Mouse (Mus musculus) neutrophil, adult 5-6 weeks (primary cell): ENCODE measurements around the gene Tmem120a. TPM values are rescaled to one million over a fixed set of nuclear protein-coding genes. Genes with fewer than 3 reads are reported as not detected.

Experiments
- ATAC-seq: fragments of 151-379, 151-347 bp; 2 replicates; pipeline ENCODE4 v1.8.0; 2017; ENCODE audit warnings: mild to moderate bottlenecking, moderate TSS enrichment; ENCODE audit not compliant: insufficient number of reproducible peaks, poor library complexity, low FRiP score, severe bottlenecking; ENCODE audit errors: extremely low read depth
- total RNA-seq: library from RNA; stranded (forward); fragments of 200-1000 nt; gene quantifications from 2 replicates; pipeline ENCODE4 v1.2.3, GENCODE M21; 2017

Tmem120a gene
- total RNA-seq, result 28.9 and 30.5 TPM in 2 replicates

DNA sequence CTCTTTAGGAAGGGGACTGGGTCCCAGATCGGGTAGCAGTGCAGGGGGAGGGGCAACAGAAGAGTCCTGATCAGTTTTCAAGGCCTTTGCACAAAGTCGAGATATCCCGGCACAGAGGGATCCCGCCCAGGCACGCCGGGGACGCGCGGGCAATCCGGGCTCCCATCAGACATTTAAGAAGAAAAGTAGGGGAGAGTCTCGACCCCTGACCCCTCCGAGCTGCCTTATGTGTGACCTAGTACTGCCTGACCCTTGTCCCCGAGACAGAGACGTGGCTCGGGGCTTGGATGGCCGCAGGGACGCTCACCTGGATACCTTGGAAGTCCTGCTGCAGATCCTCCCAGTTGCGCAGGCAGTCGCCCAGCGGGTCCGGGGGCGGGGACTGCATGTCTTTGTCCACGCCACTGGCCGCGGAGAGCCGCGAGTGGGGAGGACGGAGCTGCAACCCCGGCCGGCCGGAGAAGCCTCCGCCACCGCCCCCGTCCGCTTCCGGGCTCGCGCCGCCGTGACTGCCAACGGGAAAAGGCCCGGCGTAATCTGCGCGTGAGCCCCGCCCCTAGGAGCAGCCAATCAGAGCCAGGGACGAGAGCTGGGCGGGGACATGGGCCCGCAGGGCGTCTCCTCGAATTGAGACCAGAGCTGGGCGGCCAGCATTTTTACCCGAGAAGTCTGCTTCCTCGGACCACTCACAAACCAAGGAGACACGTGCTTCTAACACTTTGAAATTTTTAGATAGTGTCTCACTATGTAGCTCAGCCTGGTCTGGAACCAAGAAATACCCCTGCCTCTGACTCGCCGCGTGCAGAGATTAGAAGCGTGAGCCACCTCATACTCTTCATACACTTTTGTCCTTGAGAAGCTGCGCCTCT is at the start of gene Tmem120a:
Gene Tmem120a, minus strand, starts transcription at position 708 of the 869 bp plus-strand sequence.
- peak; percentile 91 for ATAC-seq

DNA sequence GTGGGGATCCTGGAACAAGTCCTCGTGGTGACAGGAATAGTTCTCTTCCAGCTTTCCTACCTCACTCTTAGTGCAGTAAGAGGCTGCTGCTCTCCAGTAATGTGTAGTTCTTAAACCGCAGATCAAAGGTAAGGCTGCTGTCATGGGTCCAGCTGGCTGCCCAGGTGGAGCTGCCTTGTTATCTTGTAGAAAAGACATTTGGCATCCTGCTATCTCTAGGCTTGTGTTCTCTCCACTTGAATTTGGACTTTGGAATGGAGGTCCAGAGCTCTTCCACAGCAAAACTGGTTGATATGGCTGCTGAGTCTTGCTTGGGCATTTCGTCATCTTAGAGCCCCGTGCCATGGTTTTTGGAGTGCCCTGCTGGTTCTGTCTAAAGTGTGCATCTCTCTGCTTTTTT is 38.7 kb upstream of the Tmem120a start:
- ATAC-seq, result no peak

DNA sequence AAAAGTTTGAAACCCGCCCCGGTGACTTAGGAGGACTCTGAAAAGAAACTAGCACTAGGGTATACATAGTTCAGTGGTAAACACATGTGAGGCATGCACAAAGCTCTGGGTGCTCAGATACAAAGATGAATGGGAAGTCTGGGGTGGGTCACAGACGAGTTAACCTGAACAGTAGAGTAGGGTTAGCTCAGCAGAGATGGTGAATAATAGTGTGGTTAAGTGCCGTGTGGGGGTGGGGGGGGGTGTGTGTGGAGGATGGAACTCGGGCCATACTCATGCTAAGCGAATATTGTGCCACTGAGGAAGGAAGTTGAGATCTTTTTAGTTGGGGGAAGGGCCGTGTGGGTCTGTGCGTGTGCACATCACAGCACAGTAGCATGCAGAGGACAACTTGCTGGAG is 36.1 kb upstream of the Tmem120a start:
- no peak for ATAC-seq

DNA sequence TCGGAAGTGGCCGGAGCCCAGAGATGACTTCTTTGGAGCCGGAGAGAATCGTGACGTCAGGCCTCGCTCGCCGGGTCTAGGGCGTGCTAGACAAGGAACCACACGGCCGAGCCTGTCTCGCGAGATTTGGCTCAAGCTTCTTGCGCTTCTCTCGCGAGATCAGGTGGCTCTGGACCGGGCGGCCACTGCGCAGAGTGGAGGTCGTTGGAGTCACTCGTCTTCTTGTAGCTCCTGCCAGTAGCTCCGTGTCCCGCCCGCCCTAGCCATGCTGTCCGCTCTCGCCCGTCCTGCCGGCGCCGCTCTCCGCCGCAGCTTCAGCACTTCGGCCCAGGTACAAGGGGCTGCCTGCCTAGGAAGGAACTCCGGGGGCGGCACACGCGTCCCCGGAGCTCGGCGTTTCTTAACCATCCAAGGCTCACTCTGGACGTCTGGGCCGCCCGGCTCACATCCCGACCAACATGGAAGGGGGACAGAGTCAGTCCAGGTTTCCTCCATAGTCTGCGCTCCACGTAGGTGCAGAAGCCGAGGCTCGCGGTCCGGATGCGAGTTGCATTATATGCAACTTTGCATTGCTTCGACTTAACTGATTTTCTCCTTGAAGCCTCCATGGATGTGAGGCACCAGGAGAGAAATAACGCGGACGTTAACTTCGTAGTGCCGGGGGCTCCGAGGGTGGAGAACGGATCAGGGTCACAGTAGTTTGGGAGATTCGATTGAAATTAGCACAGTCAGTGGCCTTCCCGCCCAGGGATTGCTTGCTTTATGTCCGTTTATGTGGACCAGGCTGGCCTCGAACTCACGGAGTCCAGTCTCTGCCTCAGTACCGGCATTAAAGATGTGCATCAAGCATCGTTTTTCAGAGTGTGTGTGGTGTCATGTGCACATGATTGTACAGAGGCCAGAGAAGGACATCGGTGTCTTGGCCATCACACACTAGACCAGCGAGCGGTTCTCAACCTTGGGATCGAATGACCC is 34.5 kb upstream of the Tmem120a start, which contains the start of gene Mdh2:
Gene Mdh2, plus strand, starts transcription at position 10 of the 975 bp plus-strand sequence.
- ATAC-seq, result peak; percentile 91

DNA sequence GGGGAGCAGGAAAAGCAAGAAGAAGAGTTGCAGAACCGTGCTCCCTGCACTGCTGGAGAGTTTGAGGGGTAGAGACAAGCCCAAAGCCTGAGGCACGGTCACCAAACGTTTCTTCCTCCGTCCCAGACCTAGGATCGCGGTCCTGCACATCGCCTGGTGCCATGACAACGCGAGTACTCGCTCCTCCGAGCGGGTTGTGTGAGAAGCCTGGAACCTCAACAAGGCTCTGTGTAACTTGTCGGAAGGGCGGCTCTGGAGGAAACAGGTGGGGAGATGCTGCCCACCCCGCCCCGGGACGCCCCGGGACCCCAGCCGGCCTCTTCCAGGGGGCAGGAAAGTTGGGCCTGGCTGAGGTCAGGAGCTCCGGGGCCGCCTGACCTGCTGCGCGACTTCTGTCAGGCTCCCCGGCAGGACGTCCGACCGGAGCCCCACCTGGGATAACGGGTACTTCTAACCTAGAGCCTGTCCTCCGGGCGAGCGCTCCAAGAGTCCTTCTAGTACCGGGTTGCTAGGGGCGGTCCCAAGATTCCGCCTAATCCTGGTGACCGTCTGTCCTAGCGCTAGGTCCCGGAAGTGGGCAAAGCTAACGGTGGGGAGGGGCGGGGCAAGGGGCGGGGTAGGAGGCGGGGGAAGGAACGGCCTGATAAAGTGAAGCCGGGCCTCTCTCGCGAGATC is 33.7 kb upstream of the Tmem120a start, which contains the start of gene Styxl1:
Gene Styxl1, minus strand, starts transcription at position 590 of the 675 bp plus-strand sequence.
- no peak for ATAC-seq

DNA sequence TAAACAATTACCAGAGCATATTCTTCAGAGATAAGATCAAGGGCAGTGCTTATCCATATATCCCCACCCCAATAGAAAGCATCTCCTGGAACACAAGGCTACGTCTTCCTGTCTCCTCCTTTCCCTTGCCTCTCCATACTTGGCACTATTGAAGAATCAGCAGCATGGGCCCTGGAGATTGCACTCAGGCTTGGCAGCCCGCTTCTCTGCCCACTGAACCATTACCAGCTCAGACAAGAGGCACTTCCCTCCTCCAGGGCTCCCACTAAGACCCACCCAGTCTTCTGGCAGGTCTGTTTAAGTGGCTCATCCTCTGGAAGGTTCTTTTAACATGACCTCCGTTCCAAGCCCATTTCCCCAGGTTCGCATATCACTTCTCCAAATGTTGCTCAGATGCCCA is 32.3 kb upstream of the Tmem120a start:
- ATAC-seq, result no peak

DNA sequence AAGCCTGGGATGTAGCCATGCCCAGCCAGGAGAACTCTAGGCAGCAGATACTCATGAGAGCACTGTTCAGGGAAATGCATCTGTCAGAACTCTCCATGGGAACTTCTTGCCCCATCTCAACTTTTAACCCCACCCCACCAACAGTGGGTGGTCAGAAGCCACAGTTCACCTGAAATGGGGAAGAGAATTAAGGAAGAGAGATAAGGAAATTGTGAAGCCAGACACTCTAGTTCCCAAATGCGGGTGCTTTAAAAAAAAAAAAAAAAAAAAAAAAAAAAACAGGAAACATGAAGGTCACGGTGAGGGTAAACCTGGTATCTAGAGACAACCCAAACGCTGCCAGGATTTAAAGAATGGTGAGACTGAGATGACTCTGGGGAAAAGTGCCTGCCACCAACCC is 28.3 kb upstream of the Tmem120a start:
- no peak for ATAC-seq

DNA sequence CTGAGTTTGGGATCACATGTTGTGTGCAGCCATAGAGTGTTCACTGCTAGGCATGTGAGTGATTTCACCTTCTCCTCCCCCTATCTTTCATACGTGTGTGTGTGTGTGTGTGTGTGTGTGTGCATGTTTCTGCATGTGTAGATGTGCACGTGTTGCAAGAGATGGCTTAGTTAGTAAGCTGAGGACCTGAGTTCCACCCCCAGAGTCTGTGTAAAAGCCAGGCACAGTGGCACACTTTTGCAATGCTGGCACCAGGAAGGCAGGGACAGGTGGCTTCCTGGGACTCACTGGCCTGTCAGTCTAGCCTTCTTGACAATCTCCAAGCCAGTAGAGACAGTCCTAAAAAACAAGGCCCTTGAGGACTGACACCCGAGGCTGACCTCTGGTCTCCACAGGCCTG is 20.7 kb upstream of the Tmem120a start:
- ATAC-seq, result no peak

DNA sequence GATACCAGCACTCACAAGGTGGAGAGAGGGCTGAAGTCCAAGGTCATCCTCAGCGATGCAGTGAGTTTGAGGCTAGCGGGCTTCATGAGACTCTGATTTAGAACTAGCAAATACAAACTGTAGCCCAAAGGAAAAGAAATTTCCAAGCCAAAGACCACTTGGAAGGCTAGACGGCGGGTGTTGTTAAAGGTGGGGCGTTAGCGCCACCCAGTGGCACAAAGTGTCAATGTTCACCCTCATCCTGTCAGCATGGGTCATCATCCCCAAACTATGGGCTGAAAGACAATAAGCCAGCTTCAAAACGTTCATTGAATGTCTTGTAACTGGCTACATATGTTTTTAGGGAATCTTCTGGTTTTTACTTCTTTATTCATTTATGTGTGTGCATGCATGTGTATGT is 19.3 kb upstream of the Tmem120a start:
- peak; percentile 71 for ATAC-seq

DNA sequence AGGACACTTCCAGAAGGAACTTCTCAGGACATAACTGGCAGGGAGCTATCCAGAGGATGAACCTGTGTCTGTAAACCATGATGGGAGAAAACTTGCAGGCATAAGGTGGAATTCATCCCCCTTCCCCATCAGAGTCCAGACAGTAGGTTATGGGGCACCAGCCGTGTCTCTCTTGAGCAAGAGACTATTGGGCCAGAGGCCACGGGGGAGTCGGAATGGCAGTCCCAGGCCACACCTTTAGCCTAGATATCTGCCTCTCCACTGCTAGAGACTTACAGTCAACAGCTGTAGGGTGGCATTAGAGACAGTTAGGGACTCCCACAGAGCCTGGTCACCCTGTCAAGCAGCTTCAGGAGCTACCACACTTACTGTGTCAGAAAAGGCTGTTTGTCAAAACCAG is 17.6 kb upstream of the Tmem120a start:
- no peak for ATAC-seq

DNA sequence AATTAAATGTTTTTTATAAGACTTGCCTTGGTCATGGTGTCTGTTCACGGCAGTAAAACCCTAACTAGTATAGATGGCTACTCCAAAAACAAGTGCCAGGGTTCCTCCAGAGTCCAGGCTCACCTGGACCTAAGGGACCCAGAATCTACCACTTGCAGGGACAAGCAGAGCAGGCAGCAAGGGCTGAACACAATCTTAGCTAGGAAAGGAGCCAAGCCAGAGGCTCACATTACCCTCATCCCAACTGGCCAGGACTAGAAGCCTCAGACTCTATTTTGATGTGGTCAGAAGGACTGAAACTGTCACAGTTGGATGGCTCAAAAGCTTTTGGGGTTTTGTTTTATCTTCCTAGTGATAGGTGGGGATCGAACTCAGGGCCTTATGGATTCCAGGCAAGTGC is 7.3 kb upstream of the Tmem120a start:
- no peak for ATAC-seq

DNA sequence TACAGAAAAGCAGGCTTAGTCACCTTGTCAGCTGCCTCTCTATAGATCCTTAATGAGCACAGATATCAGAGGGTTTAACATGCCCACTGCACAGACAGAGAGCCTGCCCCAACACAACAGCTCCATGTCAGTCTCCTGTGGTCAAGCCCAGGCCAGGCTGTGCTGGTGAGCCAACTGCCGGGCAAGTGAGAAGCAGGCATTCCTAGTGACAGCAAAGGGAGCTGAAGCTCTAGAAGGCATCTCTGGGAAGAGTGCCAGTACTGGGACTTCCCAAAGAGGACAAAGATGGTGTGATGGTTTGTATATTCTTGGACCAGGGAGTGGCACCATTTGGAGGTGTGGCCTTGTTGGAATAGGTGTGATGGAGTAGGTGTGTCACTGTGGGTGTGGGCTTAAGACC is 6.8 kb upstream of the Tmem120a start:
- no peak for ATAC-seq

DNA sequence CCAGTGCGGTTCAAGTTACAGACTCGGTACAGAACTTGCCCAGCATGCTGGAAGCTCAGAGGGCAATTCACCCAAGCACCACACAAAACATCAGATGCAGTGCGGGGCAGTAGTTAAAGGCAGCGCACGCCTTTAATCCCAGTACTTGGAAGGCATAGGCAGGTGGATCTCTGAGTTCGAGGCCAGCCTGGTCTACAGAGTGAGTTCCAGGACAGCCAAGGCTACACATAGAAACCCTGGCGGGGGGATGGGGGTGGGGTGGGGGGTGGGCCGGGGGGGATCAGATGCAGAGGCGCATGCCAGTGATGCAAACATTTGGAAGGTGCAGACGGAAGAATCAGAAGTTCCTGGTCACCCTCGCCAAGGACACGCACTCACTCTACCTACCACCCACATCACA is 494 bp upstream of the Tmem120a start:
- no peak for ATAC-seq

DNA sequence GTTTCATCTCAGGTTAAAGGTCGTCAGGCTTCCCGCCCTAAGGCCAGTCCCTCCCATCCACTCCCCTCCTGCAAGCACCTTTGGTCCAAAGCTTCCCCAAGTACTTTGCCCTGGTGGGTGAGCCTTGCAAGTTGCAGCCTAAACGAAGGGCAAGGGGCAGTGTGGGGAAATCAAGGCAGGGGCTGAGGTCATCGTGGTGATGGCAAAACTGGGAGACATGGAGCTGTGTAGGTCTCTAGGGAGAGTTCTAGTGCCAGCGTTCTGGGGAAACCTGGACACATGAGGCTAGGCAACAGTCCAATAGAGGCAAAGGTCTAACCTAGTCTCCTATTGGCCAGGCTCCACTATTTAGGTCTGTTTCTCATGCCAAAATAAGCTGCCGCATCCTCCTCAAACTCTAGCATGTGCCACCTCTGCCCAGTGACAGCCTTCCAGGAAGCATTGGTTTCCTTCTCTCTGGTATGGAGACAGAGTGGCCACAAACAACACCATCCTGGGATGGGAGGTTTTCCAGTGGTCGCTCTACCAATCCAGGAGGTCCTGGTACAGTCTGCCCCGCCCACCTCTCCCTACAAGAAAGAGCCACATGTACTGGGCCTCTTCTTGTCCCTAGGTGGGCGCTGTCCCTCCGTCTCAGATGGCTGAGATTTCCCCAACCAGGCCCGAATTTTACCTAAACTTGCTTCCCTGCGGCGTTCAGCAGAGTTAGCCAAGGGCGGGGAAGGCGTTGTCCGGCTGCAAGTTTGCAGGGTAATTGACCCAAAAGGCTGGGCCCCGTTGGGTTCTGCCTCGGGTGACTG is 1.1 kb downstream of the Tmem120a start:
- ATAC-seq, result no peak

DNA sequence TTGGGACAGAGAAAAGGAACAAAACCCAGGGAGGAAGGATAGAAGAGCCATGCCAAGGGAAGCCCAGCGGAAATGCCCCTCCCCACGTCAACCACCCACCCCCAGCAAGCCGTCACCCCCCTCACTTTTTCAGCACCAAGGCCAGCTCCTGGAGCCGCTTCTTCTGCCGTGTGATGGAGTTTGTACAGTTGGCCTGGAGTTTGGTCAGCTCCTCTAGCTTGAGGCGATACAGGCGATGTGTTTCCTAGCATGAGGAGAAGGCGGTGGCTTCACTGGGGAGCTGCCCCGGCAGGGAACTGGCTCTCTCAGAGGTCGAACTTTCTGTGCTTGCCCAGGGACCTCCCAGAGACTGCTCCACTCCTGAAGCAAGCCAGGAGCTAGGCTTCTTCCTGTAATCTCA is 2.1 kb downstream of the Tmem120a start:
- no peak for ATAC-seq

DNA sequence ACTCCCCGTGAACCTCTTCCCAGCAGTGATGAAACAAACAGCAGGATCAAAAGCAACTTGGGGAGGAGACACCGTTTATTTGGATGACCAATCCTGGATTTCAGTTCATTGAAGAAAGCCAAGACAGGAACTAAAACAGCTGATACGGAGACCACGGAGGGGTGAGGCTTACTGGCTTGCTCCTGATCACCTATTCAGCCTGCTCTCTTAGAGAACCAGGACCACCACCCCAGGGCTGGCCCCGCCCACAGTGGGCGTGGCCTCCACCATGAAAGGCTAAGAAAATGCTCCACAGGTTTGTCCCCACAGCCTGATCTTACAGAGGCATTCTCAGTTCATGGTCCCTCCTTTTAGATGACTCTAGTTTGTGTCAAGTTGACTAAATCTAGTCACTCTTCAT is 6.0 kb downstream of the Tmem120a start:
- no peak for ATAC-seq

DNA sequence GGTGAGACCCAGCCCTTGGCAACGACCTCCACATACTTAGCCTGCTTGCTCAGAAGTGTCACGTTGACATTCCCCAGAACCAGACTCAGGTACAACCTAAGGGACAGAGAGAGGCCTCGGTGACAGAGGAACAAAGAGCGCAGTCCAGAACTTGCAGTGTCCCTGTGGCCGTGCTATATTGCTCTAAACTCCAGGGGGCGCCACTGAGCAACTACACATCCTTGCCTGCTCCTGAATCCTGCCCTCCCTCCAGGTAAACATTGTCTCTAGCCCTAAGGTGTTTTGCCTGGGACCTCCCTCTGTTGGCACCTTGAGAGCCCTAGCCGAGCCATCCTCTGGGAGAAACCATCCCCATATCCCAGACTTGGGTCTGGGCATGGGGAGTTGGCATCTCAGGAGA is 7.1 kb downstream of the Tmem120a start:
- ATAC-seq, result no peak

DNA sequence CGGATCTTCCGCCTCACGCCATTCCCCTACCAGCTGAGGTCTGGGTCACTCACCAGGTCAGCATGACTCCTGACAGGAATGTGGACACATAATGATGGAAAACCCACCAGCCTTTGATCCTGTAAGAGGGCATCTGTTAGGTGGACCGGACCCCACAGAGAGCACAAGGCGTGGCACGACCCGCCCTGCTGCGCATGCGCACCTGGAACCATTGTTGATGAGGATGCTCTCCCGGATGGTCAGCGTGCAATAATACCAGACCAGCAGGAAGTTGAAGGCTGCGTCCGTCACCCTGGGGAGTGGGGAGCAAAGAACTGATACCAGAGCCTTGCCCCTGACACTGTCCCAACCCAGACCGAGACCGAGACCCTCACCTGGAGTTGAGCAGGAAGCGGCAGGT is 7.7 kb downstream of the Tmem120a start:
- no peak for ATAC-seq
